Mouse (Mus musculus) embryo, embryonic 11 days (tissue): ENCODE results near the gene Scmh1.

ENCODE experiments used
- DNase-seq: peaks from one replicate; pipeline ENCODE4 v3.0.0-alpha.2; 2015

The Scmh1 gene

DNA sequence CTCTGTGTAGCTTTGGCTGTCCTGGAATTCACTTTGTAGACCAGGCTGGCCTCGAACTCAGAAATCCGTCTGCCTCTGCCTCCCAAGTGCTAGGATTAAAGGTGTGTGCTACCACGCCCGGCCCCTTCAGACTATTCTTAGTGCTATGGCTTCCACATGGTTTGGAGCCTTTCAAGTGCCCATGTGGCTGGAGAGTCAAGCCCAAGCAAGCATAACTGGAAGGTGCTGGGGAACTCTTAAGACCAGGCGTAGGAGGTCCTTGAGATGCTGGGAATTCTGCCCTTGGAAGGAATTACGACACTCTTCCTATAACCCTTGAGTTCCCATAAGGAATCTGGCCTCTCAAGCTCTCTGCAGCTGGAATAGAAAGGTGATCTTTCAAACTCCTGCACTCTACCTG lies 151.5 kb downstream of the Scmh1 start:
- DNase-seq, result no peak

- DNase-seq, result no peak
Measured at GRCm38 (mm10) chr4:120565726-120566125, 160.6 kb downstream of the Scmh1 start.

- no peak for DNase-seq
Measured at GRCm38 (mm10) chr4:120568005-120568404, 162.9 kb downstream of the Scmh1 start.

- DNase-seq, result no peak
Measured at GRCm38 (mm10) chr4:120569025-120569424, 163.9 kb downstream of the Scmh1 start.

GRCm38 (mm10) chr4:120569486-120570437 lies 164.7 kb downstream of the Scmh1 start, which contains the start of gene Ctps:
Gene Ctps, minus strand, starts transcription at chr4:120570276.
- peak; percentile 96 for DNase-seq

GRCm38 (mm10) chr4:120570438-120571069 lies 165.5 kb downstream of the Scmh1 start:
- DNase-seq, result no peak

GRCm38 (mm10) chr4:120571070-120571464 lies 166.0 kb downstream of the Scmh1 start:
- DNase-seq, result no peak

DNA sequence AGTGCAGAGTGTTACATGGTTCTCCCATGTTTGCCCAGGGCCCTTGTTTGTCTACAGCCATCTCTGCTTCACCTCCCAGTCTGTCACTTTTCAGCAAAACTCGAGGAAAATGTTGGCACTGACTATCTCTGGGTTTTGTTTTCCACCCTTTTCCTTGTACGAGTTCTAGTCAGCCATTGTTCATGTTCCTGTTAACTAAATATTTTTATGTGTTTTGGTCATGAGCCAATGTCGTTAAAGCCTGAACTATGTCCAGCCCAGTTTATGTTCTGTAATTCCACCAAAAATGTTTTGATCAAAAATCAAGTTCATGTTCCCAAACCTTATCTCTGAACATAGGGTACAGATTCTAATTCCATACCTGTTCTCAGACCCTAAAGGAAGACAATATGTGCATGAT lies 166.6 kb downstream of the Scmh1 start:
- no peak for DNase-seq
